Mouse (Mus musculus): ENCODE measurements at regions not wholly inside any gene's neighbourhood (a gene's known extent, or its start where the extent isn't known, plus 50 kb on each side); places are given as distances from the start of the nearest gene placed in this dataset.

GRCm38 (mm10) chr7:136434510-136434909 is 459.9 kb upstream of the Mgmt start:
- no peak for DNase-seq (ENCODE audit: low spot score)

- DNase-seq (ENCODE audit: low spot score) = no peak
These were observed 451.0 kb upstream of the Mgmt start for GRCm38 (mm10) chr7:136443436-136443835.

GRCm38 (mm10) chr7:136445091-136445490 is 449.3 kb upstream of the Mgmt start:
- DNase-seq (ENCODE audit: low spot score) = no peak

- no peak for DNase-seq (ENCODE audit: low spot score)
These were observed 445.1 kb upstream of the Mgmt start for GRCm38 (mm10) chr7:136449286-136449685.

- DNase-seq (ENCODE audit: low spot score) = no peak
These were observed 442.6 kb upstream of the Mgmt start for GRCm38 (mm10) chr7:136451672-136452361.

GRCm38 (mm10) chr7:136452561-136452960 is 441.9 kb upstream of the Mgmt start:
- no peak for DNase-seq (ENCODE audit: low spot score)

GRCm38 (mm10) chr7:136457171-136457570 is 437.2 kb upstream of the Mgmt start:
- no peak for DNase-seq (ENCODE audit: low spot score)

GRCm38 (mm10) chr7:136457867-136458448 is 436.5 kb upstream of the Mgmt start:
- DNase-seq (ENCODE audit: low spot score) = no peak

- no peak for DNase-seq (ENCODE audit: low spot score)
These were observed 417.3 kb upstream of the Mgmt start for GRCm38 (mm10) chr7:136477135-136477534.

GRCm38 (mm10) chr7:136480641-136481202 is 413.7 kb upstream of the Mgmt start:
- DNase-seq (ENCODE audit: low spot score) = no peak

- no peak for DNase-seq (ENCODE audit: low spot score)
These were observed 411.2 kb upstream of the Mgmt start for GRCm38 (mm10) chr7:136483237-136483636.

- DNase-seq (ENCODE audit: low spot score) = no peak
These were observed 406.9 kb upstream of the Mgmt start for GRCm38 (mm10) chr7:136487556-136487955.

- DNase-seq (ENCODE audit: low spot score) = no peak
These were observed 399.6 kb upstream of the Mgmt start for GRCm38 (mm10) chr7:136494862-136495261.

- DNase-seq (ENCODE audit: low spot score) = no peak
These were observed 397.8 kb upstream of the Mgmt start for GRCm38 (mm10) chr7:136496335-136497242.

GRCm38 (mm10) chr7:136500059-136500458 is 394.4 kb upstream of the Mgmt start:
- no peak for DNase-seq (ENCODE audit: low spot score)

GRCm38 (mm10) chr7:136501094-136501493 is 393.3 kb upstream of the Mgmt start:
- no peak for DNase-seq (ENCODE audit: low spot score)

- no peak for DNase-seq (ENCODE audit: low spot score)
These were observed 392.3 kb upstream of the Mgmt start for GRCm38 (mm10) chr7:136501855-136502847.

GRCm38 (mm10) chr7:136511389-136511788 is 383.0 kb upstream of the Mgmt start:
- DNase-seq (ENCODE audit: low spot score) = no peak

GRCm38 (mm10) chr7:136515376-136515775 is 379.0 kb upstream of the Mgmt start:
- DNase-seq (ENCODE audit: low spot score) = no peak

GRCm38 (mm10) chr7:136525821-136526220 is 368.6 kb upstream of the Mgmt start:
- DNase-seq (ENCODE audit: low spot score) = no peak
